Mouse (Mus musculus): Measurements from ENCODE around the gene Snrnp35. TPM values are rescaled to one million over a fixed set of nuclear protein-coding genes. Genes with fewer than 3 reads are reported as not detected.

Gene Snrnp35
- polyA plus RNA-seq, 1 experiment = 35.0 TPM

DNA sequence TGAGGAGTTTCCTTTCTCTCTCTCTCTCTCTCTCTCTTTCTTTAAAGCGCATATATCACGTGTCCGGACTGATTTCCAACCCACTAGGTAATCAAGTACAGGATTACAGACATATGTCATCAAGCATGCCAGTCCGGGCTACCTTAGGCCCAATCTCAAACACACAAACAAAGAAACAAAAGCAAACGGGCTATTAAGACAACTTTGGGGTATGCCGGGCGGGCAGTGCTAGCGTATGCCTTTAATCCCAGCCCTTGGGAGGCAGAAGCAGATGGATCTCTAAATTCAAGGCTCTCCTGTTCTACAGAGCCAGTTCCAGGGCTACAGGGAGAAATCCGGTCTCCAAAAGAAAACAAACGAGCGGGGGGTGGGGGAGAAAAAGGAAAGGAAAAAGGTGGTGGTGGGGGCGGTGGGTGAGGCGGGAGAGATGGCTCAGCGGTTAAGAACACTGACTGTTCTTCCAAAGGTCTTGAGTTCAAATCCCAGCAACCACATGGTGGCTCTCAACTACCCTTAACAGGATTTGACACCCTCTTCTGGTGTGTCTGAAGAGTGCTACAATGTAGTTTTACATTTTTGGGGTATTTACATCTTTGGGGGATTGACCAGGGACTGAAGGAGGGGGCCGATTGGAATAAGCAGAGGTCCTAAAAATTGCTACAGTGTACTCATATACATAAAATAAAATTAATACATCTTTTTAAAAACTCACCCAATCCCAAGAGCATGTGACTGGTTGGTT is 892 bp downstream of the Snrnp35 start:
- TF ChIP-seq GATA1 (IDR thresholded peaks at IDR 0.05; ENCODE audit: low read length) = no peak

DNA sequence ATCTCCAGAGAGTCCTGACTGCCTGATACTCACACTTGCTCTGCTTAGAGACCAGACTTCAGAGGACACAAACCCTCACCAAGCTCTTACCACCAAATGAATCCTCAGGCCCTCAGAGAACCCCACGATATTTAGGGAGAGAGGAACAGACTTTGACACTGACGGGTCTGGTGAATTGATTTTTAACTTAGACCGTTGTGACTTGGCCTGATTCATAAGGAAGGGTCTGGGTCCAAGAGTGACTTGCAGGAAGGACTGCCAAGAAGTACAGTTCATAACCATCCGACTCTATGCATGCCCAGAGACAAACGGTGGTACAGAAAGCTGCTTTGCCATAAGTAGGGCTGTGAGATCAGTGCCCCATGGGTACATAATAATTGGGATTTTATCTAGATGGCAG is 2.7 kb downstream of the Snrnp35 start:
- no peak for TF ChIP-seq GATA1 (IDR thresholded peaks at IDR 0.05; ENCODE audit: low read length)

DNA sequence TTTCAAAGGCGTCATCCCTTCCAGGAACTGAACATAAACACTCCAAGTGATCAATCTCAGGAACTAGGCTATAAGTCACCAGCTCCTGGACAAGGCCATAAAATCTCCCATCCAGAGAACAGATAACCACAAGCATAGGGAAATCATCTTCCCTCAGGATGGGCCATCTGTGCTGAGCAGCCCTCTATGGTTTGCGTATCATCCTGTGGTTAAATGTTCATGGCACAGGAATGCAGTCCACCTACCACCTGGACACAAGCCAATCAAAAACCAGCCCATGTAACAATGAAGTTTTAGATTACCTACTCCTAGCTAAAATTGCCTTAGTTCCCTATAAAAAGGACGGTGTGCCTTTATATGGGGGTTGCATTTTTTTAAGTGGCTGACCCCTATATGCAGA is 6.0 kb downstream of the Snrnp35 start:
- no peak for TF ChIP-seq GATA1 (IDR thresholded peaks at IDR 0.05; ENCODE audit: low read length)

DNA sequence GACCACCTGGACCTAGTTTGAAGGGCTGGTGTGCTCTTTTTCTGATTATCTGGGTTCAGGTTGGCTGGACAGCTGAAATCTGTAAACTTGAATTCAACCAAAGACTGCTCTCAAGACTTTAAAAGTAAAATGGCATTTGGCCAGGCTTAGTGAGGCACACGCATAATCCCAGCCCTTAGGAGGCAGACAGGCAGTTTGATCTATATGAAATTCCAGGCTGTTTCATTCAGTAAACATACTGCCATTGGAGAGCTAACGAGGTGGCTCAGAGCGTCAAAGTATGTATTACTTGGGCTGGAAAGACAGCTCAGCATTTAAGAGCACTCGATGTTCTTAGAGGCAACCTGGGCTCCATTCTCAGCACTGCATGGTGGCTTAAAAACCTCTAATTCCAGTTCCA is 8.8 kb downstream of the Snrnp35 start:
- TF ChIP-seq GATA1 (IDR thresholded peaks at IDR 0.05; ENCODE audit: low read length) = no peak

DNA sequence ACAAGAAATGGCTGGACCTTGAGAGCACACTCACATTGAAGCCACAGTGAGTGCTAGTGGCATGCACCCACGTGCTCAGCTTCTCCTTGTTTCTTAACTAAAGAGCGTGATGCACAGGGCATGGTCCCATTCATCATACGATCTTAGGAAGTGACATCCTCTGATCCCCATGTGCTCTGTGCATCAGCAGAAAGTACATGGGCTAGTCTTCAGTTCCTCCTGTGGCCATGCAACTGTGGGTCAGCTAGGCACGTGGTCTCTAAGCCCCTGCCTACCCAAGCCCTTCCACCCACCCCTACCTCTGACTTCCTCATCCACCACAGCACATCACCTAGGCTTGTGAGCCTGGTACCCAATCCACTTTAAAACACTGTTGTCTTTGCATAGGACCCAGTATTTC is 9.7 kb downstream of the Snrnp35 start:
- no peak for TF ChIP-seq GATA1 (IDR thresholded peaks at IDR 0.05; ENCODE audit: low read length)

DNA sequence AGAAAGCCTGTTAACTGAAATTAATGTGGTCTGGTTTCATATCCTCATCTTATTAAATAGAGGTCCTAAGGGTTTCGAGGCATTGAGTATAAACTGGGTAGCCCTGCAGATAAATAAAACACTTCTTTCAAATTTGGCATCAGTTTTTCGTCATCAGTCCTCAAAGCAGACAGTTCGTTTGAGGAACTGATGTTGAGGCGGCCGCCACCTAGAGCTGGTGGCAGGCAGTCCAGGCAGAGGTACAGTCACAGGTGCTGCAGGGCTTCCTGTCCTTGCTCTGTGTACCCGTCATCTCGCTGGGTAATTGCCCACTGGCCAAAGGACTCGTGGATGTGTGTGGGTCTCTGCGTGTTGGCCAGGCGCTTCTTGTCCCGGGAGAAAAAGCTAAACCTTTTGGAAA is 10.5 kb downstream of the Snrnp35 start:
- no peak for TF ChIP-seq GATA1 (IDR thresholded peaks at IDR 0.05; ENCODE audit: low read length)

DNA sequence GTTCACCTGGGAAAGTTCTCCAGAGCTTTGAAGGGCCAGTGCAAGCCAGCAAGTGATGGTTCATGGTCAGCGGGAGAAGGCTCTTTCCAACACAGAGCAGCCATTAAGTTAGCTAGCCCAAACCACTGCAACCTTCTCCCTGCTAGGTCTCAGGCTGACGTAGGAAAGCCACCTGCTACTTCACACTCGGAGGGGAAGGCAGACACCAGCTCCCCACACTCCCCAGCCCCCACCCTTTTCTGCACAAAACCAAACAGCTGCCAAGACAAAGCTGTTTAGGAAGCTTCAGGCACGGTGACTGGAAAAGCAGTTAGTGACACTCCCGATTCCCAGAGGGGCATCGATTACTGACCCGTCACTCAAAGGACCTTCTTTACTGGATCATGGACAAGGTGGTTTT is 12.6 kb downstream of the Snrnp35 start:
- no peak for TF ChIP-seq GATA1 (IDR thresholded peaks at IDR 0.05; ENCODE audit: low read length)

DNA sequence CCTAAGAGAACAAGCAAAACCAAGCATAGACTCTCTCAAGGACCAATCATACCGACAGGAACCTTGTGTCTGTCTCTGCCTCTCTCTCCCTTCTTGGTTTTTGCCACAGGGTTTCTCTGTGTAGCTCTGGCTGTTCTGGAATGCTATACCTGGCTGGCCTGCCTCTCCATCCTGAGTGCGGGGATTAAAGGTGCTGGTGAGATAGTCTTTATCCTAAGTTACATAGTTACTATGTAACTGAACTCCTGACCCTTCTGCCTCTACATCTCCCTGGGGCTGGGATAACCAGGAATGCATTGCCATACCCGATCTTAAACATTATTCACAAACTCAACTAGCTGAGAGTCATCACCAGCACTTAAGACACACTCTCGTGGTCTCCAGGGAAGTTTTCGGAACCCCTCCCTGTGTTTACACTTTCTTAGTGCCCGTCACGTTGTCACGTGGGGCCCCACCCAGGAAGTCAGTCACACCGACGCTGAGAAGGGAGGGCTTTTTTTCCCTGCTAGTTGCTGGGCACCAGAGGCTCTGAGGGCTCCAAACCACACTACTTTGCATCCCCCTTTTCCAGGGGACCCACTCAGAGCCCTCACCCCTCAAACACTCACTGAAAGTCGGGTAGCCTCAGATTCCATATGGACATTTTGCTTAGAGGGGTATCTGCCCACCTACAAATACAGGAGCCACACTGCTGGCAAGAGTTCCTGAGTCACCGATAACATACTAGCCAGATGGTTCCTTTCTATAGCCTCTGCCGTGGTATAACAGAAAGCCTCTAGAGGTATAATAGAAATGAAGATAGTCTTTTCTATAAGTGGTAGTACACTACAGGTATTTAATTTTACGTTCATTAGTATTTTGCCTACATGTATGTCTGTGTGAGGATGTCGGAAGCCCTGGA is 13.9 kb downstream of the Snrnp35 start:
- no peak for TF ChIP-seq GATA1 (IDR thresholded peaks at IDR 0.05; ENCODE audit: low read length)

DNA sequence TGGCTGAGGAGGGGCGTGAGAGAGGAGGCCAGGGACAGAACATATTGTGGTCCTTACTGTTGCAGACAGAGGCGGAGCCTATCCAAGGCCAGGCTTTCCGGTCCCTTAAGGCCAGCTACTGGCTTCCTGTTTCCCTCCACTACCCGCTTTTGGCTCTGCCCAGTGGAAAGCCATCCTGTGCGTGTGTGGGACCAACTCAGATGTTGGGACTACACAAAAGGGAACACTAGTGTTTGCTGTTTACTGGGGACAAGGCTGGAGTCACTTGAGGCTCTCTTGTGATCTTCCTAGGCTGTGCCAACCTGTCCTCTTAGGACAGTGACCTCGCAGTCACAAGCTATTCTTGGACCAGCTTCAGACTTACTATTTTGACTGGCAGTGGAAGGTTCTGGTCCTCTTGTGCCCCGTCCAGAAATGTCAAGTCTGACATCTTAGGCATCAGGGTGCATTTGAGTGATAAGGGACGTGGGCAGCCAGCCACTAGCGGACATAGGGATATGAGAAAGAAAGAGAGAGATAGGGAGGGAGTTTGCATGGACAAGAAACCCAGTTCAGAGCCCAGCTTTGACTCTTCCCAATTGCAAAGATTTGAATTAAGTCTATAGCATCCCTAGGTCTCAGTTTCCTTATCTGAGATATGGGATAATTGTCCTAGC is 15.4 kb downstream of the Snrnp35 start:
- no peak for TF ChIP-seq GATA1 (IDR thresholded peaks at IDR 0.05; ENCODE audit: low read length)

DNA sequence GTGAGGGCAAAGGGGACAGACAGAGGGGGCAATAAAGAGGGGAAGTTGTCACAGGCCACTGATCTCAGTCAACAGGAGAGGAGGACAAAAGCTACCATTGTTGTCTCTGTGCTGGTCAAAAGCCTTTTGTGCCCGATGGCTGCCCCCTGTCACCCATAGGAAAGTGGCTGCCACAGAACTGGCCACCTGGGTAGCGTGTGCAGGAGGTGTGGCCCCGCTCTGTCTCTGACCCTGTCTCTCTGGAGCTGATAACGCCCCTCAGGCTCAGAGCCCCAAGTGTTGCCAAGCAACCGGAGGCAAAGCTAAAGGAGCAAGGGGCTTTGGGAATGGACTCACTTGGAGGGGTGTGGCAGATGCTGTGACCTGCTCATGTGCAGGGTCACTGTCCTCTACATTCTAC is 16.1 kb downstream of the Snrnp35 start:
- TF ChIP-seq GATA1 (IDR thresholded peaks at IDR 0.05; ENCODE audit: low read length) = no peak

DNA sequence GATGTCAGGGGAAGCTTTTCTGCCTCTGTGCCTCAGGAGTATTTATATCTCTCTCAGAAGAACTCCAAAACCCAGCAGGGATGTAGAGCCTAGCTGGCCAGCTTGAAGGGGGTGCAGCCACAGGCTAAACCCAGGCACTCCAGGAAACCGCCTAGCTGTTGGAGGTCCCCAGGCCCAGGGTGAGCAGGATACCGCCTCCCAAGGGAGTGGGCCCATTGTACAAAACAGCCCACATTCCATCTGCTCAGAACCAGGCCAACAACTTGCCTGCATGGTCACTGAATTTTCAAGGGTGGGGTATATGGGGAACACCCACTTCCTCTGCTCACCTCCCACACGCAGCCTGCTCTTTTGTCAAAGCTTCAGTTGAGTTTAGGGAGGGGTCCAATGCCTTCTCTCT is 17.6 kb downstream of the Snrnp35 start:
- TF ChIP-seq GATA1 (IDR thresholded peaks at IDR 0.05; ENCODE audit: low read length) = no peak

DNA sequence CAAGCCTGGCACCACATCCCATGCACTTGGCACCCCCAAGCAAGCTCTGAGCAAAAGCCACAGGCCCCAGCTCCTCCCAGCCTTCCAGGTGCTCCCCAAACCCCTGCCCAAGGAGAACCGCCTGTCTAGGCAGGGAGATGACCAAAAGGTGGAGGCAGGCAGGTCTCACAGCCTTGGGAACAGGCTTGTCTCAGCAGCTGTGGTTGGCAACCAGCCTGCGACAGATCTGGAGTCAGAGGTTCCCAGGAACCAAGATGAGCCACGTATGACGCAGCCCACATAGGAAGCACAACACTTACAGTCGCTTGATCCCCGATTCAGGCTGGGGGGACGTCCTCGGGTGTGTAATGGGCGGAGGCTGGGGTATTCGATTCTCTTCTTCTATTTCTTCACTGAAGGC is 18.6 kb downstream of the Snrnp35 start:
- TF ChIP-seq GATA1 (IDR thresholded peaks at IDR 0.05; ENCODE audit: low read length) = no peak

DNA sequence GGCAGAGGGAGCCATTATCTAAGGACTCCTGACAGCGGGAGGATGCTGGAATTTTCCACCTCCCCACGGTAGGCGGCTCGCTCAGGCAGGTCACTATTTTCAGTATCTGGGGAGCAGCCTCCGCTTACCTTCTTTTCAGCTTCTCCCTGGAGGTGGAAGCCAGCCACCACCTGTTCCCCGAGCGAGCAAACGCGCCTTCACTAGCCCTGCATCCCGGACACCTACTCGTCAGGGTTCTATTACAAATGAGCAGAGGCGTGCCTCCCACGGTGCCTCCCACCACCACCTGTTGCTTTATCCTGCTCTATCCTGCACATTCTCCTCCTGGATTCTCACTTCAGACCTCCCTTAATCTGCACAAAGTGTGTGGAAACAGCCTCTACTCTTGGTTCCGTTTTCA is 20.8 kb downstream of the Snrnp35 start:
- TF ChIP-seq GATA1 (IDR thresholded peaks at IDR 0.05; ENCODE audit: low read length) = no peak

DNA sequence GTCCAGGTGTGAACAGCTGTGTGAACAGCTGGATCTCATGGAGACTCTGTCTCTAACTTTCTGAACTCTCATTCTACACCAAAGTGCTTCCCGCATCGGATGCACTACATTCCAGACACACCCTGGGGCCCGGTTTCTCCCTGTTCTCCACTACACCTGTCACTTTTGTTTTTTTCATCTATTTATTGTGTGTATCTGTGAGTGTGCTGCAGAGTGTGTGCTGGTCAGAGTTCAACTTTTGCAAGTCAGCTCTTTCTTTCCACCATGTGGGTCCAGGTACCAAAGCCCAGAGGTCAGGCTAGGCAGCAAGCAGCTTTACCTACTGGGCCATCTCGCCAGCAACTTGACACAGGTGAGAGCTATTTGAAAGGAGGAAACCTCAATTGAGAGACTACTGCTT is 22.3 kb downstream of the Snrnp35 start:
- TF ChIP-seq GATA1 (IDR thresholded peaks at IDR 0.05; ENCODE audit: low read length) = no peak

DNA sequence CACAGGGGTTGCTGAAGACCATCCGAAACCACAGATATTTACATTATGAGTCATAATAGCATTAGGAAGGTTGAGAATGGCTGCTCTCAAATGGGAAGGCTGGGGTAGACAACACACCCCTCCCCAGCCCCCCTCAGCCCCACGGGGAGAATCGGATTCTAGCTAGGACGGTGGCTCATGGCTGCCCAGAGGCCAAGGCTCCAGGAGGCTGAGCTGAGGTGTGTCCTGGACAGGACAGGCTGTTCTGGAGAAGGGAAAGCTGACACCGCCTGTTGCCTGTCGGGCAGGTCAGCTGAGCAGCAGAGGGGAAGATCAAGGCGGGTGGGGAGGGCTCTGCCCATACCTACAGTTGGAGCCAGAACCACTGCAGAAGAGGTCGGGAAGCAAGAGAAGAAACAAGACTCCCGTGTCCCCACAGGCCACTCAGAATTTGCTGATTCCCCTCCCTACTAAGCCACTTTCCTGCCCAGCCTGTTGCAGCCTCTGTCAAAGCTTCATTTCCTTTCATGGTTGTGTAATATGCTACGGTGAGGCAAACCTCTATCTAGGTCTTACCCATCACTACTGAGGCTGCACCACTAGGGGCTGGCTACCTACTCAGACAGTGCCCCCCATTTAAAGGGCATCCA is 23.9 kb downstream of the Snrnp35 start:
- TF ChIP-seq GATA1 (IDR thresholded peaks at IDR 0.05; ENCODE audit: low read length) = no peak

DNA sequence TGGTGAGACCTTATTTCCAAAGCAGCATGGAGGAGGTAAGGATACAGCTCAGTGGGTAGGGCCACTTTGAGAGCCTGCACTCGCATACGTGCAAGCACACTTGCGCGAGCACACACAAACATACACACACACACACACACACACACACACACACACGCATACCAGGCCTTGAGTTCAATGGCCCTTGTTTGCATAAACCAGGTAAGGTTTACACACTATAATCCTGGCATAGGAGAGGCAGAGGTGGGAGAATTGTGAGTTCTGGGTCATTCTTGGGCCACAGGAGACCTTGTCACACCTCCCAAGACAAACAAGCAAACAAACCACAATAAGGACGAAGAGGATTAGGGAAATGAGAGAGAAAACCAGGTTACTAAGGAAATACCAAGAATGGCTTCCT is 26.3 kb downstream of the Snrnp35 start:
- no peak for TF ChIP-seq GATA1 (IDR thresholded peaks at IDR 0.05; ENCODE audit: low read length)
